Mouse (Mus musculus) heart, embryonic 12.5 days (tissue): ENCODE data around the gene Uhrf1bp1. TPM values are rescaled to one million over a fixed set of nuclear protein-coding genes. Genes with fewer than 3 reads are reported as not detected.
A peak's percentile ranks its signal among the peaks of the same experiment; 100 is the strongest.

Source experiments
- ATAC-seq: fragments of 200-750 bp; cut with Nextera tagmentation; 2 replicates; pipeline ENCODE4 v1.8.0; 2017; ENCODE audit warnings: moderate TSS enrichment, moderate library complexity; ENCODE audit not compliant: insufficient number of reproducible peaks, low FRiP score
- H3K27ac ChIP-seq: fragments of 300-500 bp; sonication (generic); 2 replicates; pipeline ENCODE4 v1.5.1; 2016; ENCODE audit warnings: mild to moderate bottlenecking, moderate library complexity; ENCODE audit not compliant: poor library complexity, severe bottlenecking
- H3K27me3 ChIP-seq: fragments of 300-500 bp; sonication (generic); replicated peaks from 2 replicates; pipeline ENCODE4 v1.6.1; 2016; ENCODE audit warnings: mild to moderate bottlenecking, moderate library complexity
- H3K36me3 ChIP-seq: fragments of 300-500 bp; sonication (generic); 2 replicates; pipeline ENCODE4 v1.6.1; 2016; ENCODE audit warnings: mild to moderate bottlenecking, moderate library complexity
- H3K4me1 ChIP-seq: fragments of 300-500 bp; sonication (generic); replicated peaks from 2 replicates; pipeline ENCODE4 v1.6.1; 2016; ENCODE audit warnings: mild to moderate bottlenecking
- H3K4me2 ChIP-seq: fragments of 300-500 bp; sonication (generic); 2 replicates; pipeline ENCODE4 v1.6.1; 2016; ENCODE audit warnings: mild to moderate bottlenecking, moderate library complexity
- H3K4me3 ChIP-seq: fragments of 300-500 bp; sonication (generic); 2 replicates; pipeline ENCODE4 v1.5.1; 2016; ENCODE audit warnings: mild to moderate bottlenecking
- H3K9ac ChIP-seq: fragments of 300-500 bp; sonication (generic); 2 replicates; pipeline ENCODE4 v1.6.1; 2016; ENCODE audit warnings: mild to moderate bottlenecking, moderate library complexity
- H3K9me3 ChIP-seq: fragments of 300-500 bp; sonication (generic); replicated peaks from 2 replicates; pipeline ENCODE4 v1.6.1; 2016; ENCODE audit warnings: mild to moderate bottlenecking, moderate library complexity
- WGBS: fragments of 180-500 bp; shearing (Covaris S2); methylation state at CpG from one replicate; pipeline ENCODE4 v1.1.7; 2016; 5-methylcytosine and 5-hydroxymethylcytosine counted together
- polyA plus RNA-seq: library from polyadenylated mRNA; unstranded; fragments of >200 nt; fragmentation: Nextera tagmentation; extraction: Ambion mirVana; gene quantifications from 2 replicates; pipeline ENCODE4 v1.2.1, GENCODE M21; 2016

The Uhrf1bp1 gene
- polyA plus RNA-seq, 1 experiment from 2014 or later: 6.4 TPM

- 88% methylated on average over 6 of the region's 6 CpGs for WGBS
- no peaks in the 10 kb centered on the region for H3K9me3 ChIP-seq
- no peak overlapping the region for H3K4me3 ChIP-seq
- no peak overlapping the region for H3K9ac ChIP-seq
- 0 out of 2 replicates have a peak, but pooled peaks cover 1% of the 10 kb centered on the region for H3K4me1 ChIP-seq
- H3K27me3 ChIP-seq: no peaks in the 10 kb centered on the region
- H3K27ac ChIP-seq: no peak overlapping the region
- ATAC-seq: no peak
- H3K36me3 ChIP-seq: peaks cover 79% of the 10 kb centered on the region
- no peak overlapping the region for H3K4me2 ChIP-seq
These were observed 27.8 kb downstream of the Uhrf1bp1 start for GRCm38 (mm10) chr17:27883994-27884393.

GRCm38 (mm10) chr17:27886499-27887210 is 30.4 kb downstream of the Uhrf1bp1 start:
- Histone ChIP-seq H3K4me2 (no peak overlapping the region), H3K9me3 (no peaks in the 10 kb centered on the region), H3K4me1 (peaks cover 4% of the 10 kb centered on the region; the same call in 1 of the 2 replicates), H3K27ac (no peak overlapping the region), H3K4me3 (no peak overlapping the region), H3K27me3 (no peaks in the 10 kb centered on the region), H3K36me3 (peaks cover 68% of the 10 kb centered on the region), H3K9ac (no peak overlapping the region)
- WGBS: 74% methylated on average over 19 of the region's 19 CpGs
- no peak for ATAC-seq

DNA sequence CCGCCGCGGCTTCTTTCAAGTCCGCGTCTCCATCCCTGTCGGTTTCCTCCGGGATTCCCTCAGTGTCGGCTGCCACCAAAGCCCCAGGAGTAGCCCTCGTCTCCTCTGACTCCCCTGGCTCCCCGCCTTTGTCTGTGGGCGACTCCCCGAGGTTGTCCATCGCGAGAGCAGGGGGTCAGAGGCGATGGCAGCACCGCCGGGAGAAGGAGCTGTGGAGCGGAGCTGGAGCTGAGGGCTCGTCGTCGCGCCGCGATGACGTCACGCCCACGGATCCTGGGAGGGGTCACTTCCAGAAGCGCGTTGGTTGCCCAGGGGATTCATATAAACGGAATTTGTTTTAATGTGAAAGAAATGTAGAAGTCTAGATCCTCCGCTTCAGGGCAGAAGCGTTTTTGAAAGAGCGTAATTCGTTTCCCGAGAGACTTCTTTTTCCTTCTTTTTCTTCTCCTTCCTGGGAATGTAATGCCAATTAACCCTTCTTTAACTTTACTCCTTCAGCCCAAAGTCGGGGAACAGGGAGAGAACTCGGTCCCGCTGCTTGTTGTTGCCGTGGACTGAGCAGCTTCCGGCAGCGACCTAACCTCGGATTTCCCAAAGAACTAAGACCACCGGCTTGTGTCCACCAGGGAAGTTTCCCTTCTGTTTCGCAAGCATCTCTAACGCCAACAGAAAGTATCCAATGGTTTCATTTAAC is 51.4 kb downstream of the Uhrf1bp1 start:
- H3K4me3 ChIP-seq: peak overlapping the region; percentile 86
- H3K27me3 ChIP-seq: no peaks in the 10 kb centered on the region
- H3K27ac ChIP-seq: peak overlapping the region; percentile 31; the same call in 1 of the 2 replicates
- peaks cover 19% of the 10 kb centered on the region for H3K4me1 ChIP-seq
- peaks cover 21% of the 10 kb centered on the region for H3K36me3 ChIP-seq
- under 1% methylated on average over 45 of the region's 45 CpGs for WGBS
- peak overlapping the region; percentile 80 for H3K9ac ChIP-seq
- ATAC-seq: peak; percentile 65
- no peaks in the 10 kb centered on the region for H3K9me3 ChIP-seq
- peak overlapping the region; percentile 95 for H3K4me2 ChIP-seq

- Histone ChIP-seq H3K27ac (peak overlapping the region; percentile 78), H3K4me3 (peak overlapping the region; percentile 86), H3K9ac (peak overlapping the region; percentile 91), H3K4me2 (peak overlapping the region; percentile 95), H3K27me3 (no peaks in the 10 kb centered on the region), H3K9me3 (no peaks in the 10 kb centered on the region), H3K4me1 (peaks cover 19% of the 10 kb centered on the region), H3K36me3 (peaks cover 14% of the 10 kb centered on the region)
- WGBS: under 1% methylated on average over 12 of the region's 12 CpGs
- ATAC-seq: no peak
These were observed 52.1 kb downstream of the Uhrf1bp1 start for GRCm38 (mm10) chr17:27908206-27908887.

- ATAC-seq: peak; percentile 90
These were observed 52.8 kb downstream of the Uhrf1bp1 start, which contains the start of gene Anks1 for GRCm38 (mm10) chr17:27908888-27909621. Gene Anks1 (plus strand): TSS chr17:27909306.

GRCm38 (mm10) chr17:27909622-27910500 is 53.6 kb downstream of the Uhrf1bp1 start, which contains the start of gene Taf11:
Gene Taf11 (minus strand): TSS chr17:27909844.
- H3K4me1 ChIP-seq: peaks cover 19% of the 10 kb centered on the region
- ATAC-seq: peak; percentile 43
- H3K27me3 ChIP-seq: no peaks in the 10 kb centered on the region
- H3K4me3 ChIP-seq: peak within 1 kb of the TSS; percentile 86
- peak within 1 kb of the TSS; percentile 78 for H3K27ac ChIP-seq
- peak within 1 kb of the TSS; percentile 95 for H3K4me2 ChIP-seq
- no peaks in the 10 kb centered on the region for H3K9me3 ChIP-seq
- 1% methylated on average over 53 of the region's 53 CpGs for WGBS
- peaks cover 5% of the 10 kb centered on the region for H3K36me3 ChIP-seq
- H3K9ac ChIP-seq: peak within 1 kb of the TSS; percentile 91

More at GRCm38 (mm10) chr17:27908888-27909621, 52.8 kb downstream of the Uhrf1bp1 start, which contains the start of gene Anks1:
- peak within 1 kb of the TSS; percentile 78 for H3K27ac ChIP-seq
- under 1% methylated on average over 76 of the region's 78 CpGs for WGBS
- peaks cover 19% of the 10 kb centered on the region for H3K4me1 ChIP-seq
- H3K27me3 ChIP-seq: no peaks in the 10 kb centered on the region
- H3K36me3 ChIP-seq: peaks cover 9% of the 10 kb centered on the region
- peak within 1 kb of the TSS; percentile 95 for H3K4me2 ChIP-seq
- H3K9me3 ChIP-seq: no peaks in the 10 kb centered on the region
- peak within 1 kb of the TSS; percentile 91 for H3K9ac ChIP-seq
- H3K4me3 ChIP-seq: peak within 1 kb of the TSS; percentile 86

GRCm38 (mm10) chr17:27911371-27911770 is 55.1 kb downstream of the Uhrf1bp1 start:
- H3K9me3 ChIP-seq: no peaks in the 10 kb centered on the region
- no peak overlapping the region for H3K27ac ChIP-seq
- H3K27me3 ChIP-seq: no peaks in the 10 kb centered on the region
- no peak overlapping the region for H3K9ac ChIP-seq
- no peaks in the 10 kb centered on the region; the same call in 1 of the 2 replicates for H3K36me3 ChIP-seq
- no peak for ATAC-seq
- no peak overlapping the region for H3K4me2 ChIP-seq
- peaks cover 16% of the 10 kb centered on the region for H3K4me1 ChIP-seq
- no peak overlapping the region for H3K4me3 ChIP-seq
- 91% methylated on average over 7 of the region's 7 CpGs for WGBS

GRCm38 (mm10) chr17:27914742-27915141 is 58.5 kb downstream of the Uhrf1bp1 start:
- no peak for ATAC-seq
- no peak overlapping the region for H3K9ac ChIP-seq
- H3K36me3 ChIP-seq: no peaks in the 10 kb centered on the region; the same call in 1 of the 2 replicates
- H3K27ac ChIP-seq: no peak overlapping the region
- no peaks in the 10 kb centered on the region for H3K27me3 ChIP-seq
- H3K4me2 ChIP-seq: no peak overlapping the region
- 76% methylated on average over 4 of the region's 4 CpGs for WGBS
- H3K9me3 ChIP-seq: no peaks in the 10 kb centered on the region
- H3K4me1 ChIP-seq: peaks cover 27% of the 10 kb centered on the region
- no peak overlapping the region for H3K4me3 ChIP-seq

- Histone ChIP-seq H3K27ac (no peak overlapping the region), H3K4me1 (peaks cover 24% of the 10 kb centered on the region), H3K9ac (no peak overlapping the region), H3K4me3 (no peak overlapping the region), H3K36me3 (no peaks in the 10 kb centered on the region; the same call in 1 of the 2 replicates), H3K27me3 (no peaks in the 10 kb centered on the region), H3K9me3 (no peaks in the 10 kb centered on the region), H3K4me2 (no peak overlapping the region)
- 59% methylated on average over 4 of the region's 4 CpGs for WGBS
- no peak for ATAC-seq
These were observed 60.1 kb downstream of the Uhrf1bp1 start for GRCm38 (mm10) chr17:27916366-27916765.

- H3K9me3 ChIP-seq: no peaks in the 10 kb centered on the region
- H3K4me2 ChIP-seq: no peak overlapping the region
- WGBS: 87% methylated on average over 4 of the region's 4 CpGs
- H3K9ac ChIP-seq: no peak overlapping the region
- no peak overlapping the region for H3K27ac ChIP-seq
- H3K36me3 ChIP-seq: peaks cover 2% of the 10 kb centered on the region; the same call in 1 of the 2 replicates
- H3K27me3 ChIP-seq: no peaks in the 10 kb centered on the region
- H3K4me3 ChIP-seq: no peak overlapping the region
- no peak for ATAC-seq
- peaks cover 25% of the 10 kb centered on the region for H3K4me1 ChIP-seq
These were observed 64.4 kb downstream of the Uhrf1bp1 start for GRCm38 (mm10) chr17:27920676-27921075.
